Mouse (Mus musculus) limb, embryonic 13.5 days (tissue): ENCODE data around the gene Gm21992. TPM values are rescaled to one million over a fixed set of nuclear protein-coding genes. Genes with fewer than 3 reads are reported as not detected.
"Not testable (repeated sequence)": the region's sequence is repeated elsewhere in the genome, so short reads cannot be mapped to it uniquely, and the experiment has no call there.

ENCODE experiments used
- ATAC-seq: fragments of 200-750 bp; cut with Nextera tagmentation; 2 replicates; pipeline ENCODE4 v1.8.0; 2017; ENCODE audit warnings: low read depth, moderate number of reproducible peaks, moderate TSS enrichment; ENCODE audit not compliant: low FRiP score
- H3K27ac ChIP-seq: fragments of 300-500 bp; sonication (generic); 2 replicates; pipeline ENCODE4 v1.5.1; 2015; ENCODE audit warnings: inconsistent platforms, mild to moderate bottlenecking, moderate library complexity
- H3K27me3 ChIP-seq: fragments of 300-500 bp; sonication (generic); 2 replicates; pipeline ENCODE4 v1.6.1; 2015; ENCODE audit warnings: mild to moderate bottlenecking, inconsistent platforms
- H3K36me3 ChIP-seq: fragments of 300-500 bp; sonication (generic); 2 replicates; pipeline ENCODE4 v1.6.1; 2015; ENCODE audit warnings: inconsistent platforms, mild to moderate bottlenecking, moderate library complexity
- H3K4me1 ChIP-seq: fragments of 300-500 bp; sonication (generic); 2 replicates; pipeline ENCODE4 v1.6.1; 2015; ENCODE audit warnings: inconsistent platforms
- H3K4me2 ChIP-seq: fragments of 300-500 bp; sonication (generic); replicated peaks from 2 replicates; pipeline ENCODE4 v1.6.1; 2015; ENCODE audit warnings: inconsistent platforms, mild to moderate bottlenecking, moderate library complexity
- H3K4me3 ChIP-seq: fragments of 300-500 bp; sonication (generic); 2 replicates; pipeline ENCODE4 v1.5.1; 2015; ENCODE audit warnings: moderate library complexity, mild to moderate bottlenecking, inconsistent platforms
- H3K9ac ChIP-seq: fragments of 300-500 bp; sonication (generic); 2 replicates; pipeline ENCODE4 v1.6.1; 2015; ENCODE audit warnings: mild to moderate bottlenecking, inconsistent platforms
- H3K9me3 ChIP-seq: fragments of 300-500 bp; sonication (generic); 2 replicates; pipeline ENCODE4 v1.6.1; 2016; ENCODE audit warnings: inconsistent platforms
- WGBS: fragments of 180-500 bp; shearing (Covaris S2); methylation state at CpG from one replicate; pipeline ENCODE4 v1.1.7; 2015; 5-methylcytosine and 5-hydroxymethylcytosine counted together
- polyA plus RNA-seq: library from polyadenylated mRNA; unstranded; fragments of >200 nt; fragmentation: Nextera tagmentation; extraction: Ambion mirVana; gene quantifications from 2 replicates; pipeline ENCODE4 v1.2.1, GENCODE M21; 2015

Gm21992 gene
- polyA plus RNA-seq, 1 experiment from 2014 or later: 48.8 TPM

DNA sequence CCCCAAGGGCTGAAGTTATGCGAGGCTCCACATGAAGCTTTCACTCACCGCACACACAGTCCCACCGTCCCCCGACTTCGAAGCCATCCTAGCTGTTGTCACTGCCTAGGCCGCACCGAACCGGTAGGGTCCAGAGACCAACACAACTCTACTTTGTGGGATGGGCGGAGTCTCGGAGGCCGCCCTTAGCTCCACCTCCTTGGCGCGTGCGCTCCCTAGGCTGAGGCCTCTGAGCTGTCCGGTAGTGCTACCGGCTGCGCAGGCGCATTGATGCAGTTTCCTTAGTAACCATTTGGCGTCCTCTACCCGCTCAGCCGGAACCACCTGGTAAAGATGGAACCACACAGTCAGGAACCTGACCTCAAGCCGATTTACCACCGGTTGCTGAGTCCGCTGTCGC, 27.7 kb upstream of the Gm21992 start, which contains the start of the genes Ccs and Ccdc87:
TSS of gene Ccs (minus strand) at position 184 of the 400 bp plus-strand sequence.
TSS of gene Ccdc87 (plus strand) at position 218 of the 400 bp plus-strand sequence.
- H3K9me3 ChIP-seq: no peaks in the 10 kb centered on the region
- H3K36me3 ChIP-seq: no peaks in the 10 kb centered on the region; the same call in 1 of the 2 replicates
- under 1% methylated on average over 25 of the region's 25 CpGs for WGBS
- H3K4me1 ChIP-seq: peaks cover 19% of the 10 kb centered on the region
- peak within 1 kb of the TSS; percentile 96 for H3K4me2 ChIP-seq
- peaks cover 35% of the 10 kb centered on the region for H3K27me3 ChIP-seq
- H3K9ac ChIP-seq: peak within 1 kb of the TSS; percentile 74
- no peak within 1 kb of the TSS for H3K27ac ChIP-seq
- peak; percentile 99 for ATAC-seq
- H3K4me3 ChIP-seq: peak within 1 kb of the TSS; percentile 54

DNA sequence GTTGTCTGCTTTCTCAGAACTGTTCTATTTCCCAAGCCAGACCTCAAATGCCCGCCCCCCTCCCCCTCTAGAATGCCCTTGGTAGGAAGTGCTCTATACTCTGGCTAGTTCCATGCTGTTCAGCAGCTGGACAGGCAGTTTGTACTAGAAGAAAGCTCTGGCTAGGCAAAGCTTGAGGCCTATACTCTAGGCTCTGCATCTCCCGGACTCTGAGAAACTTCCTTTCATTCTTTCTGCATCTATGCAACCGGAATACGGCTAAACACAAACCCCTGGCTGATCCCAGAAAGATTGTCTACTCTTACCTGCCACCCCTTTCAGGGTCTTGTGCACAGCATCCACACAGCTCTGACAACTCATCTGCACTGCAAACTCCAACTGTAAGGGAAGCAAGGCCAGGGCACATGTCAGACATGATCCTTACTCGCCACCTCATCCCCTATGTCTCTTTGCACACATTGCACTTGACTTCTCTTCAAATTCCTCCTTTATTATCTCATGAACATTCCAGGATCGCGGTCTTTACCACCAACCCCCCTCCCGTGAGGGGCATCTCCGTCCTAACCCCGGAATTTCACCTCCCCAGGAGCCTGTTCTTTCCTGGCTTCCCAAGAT, 27.2 kb upstream of the Gm21992 start:
- no peak; the same call in 1 of the 2 replicates for ATAC-seq
- no peak overlapping the region for H3K27ac ChIP-seq
- H3K4me3 ChIP-seq: peak overlapping the region; percentile 54
- WGBS: 32% methylated on average over 10 of the region's 10 CpGs
- peaks cover 19% of the 10 kb centered on the region for H3K4me1 ChIP-seq
- peaks cover 35% of the 10 kb centered on the region for H3K27me3 ChIP-seq
- no peaks in the 10 kb centered on the region for H3K9me3 ChIP-seq
- no peaks in the 10 kb centered on the region; the same call in 1 of the 2 replicates for H3K36me3 ChIP-seq
- peak overlapping the region; percentile 74 for H3K9ac ChIP-seq
- peak overlapping the region; percentile 96 for H3K4me2 ChIP-seq

DNA sequence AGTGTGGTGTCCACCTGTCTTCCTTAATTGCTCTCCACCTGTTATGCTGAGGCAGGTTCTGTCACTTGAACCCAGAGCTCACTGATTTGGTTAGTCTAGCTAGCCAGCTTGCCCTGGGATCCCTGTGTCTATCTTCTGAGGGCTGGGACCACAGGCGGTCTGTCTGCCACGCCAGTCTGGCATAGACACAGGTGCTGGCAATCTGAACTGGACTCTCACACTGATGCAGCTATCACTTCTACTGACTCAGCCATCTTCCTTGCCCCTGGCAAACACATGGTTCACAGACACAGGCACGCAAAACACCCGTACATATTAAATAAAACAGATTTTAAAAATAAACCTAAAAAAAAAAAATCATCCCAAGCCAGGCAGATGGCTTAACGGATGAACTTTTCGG, 25.6 kb upstream of the Gm21992 start:
- peaks cover 26% of the 10 kb centered on the region for H3K27me3 ChIP-seq
- WGBS: 91% methylated on average over 6 of the region's 6 CpGs
- H3K9me3 ChIP-seq: no peaks in the 10 kb centered on the region
- H3K4me2 ChIP-seq: no peak overlapping the region
- H3K4me1 ChIP-seq: peaks cover 19% of the 10 kb centered on the region
- no peak overlapping the region for H3K27ac ChIP-seq
- no peak overlapping the region for H3K4me3 ChIP-seq
- no peak for ATAC-seq
- H3K9ac ChIP-seq: no peak overlapping the region
- peaks cover 16% of the 10 kb centered on the region for H3K36me3 ChIP-seq

DNA sequence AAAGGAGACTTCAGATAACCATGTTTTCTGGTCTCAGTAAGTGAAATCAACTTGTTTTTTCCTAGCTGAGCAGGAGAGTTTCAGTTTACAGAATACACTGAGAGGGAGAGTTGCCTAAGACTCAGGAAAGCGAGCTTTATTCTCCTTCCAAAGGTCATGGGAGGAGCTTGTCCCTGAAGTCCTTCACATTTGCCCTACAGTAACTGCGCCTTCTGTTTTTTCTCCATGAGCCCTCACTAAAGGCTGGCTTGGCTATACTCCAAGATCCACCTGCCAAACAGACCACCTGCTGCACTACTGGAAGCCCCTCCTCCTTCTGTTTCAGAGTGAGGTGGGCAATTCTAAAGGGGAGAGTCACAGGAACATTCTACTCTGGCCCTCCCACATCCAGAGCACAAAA, 24.7 kb upstream of the Gm21992 start:
- Histone ChIP-seq H3K4me2 (no peak overlapping the region), H3K4me3 (no peak overlapping the region), H3K27ac (no peak overlapping the region), H3K9me3 (no peaks in the 10 kb centered on the region), H3K4me1 (peaks cover 19% of the 10 kb centered on the region), H3K9ac (no peak overlapping the region), H3K27me3 (peaks cover 17% of the 10 kb centered on the region), H3K36me3 (peaks cover 22% of the 10 kb centered on the region)
- 78% methylated on average over 2 of the region's 2 CpGs for WGBS
- ATAC-seq: no peak

DNA sequence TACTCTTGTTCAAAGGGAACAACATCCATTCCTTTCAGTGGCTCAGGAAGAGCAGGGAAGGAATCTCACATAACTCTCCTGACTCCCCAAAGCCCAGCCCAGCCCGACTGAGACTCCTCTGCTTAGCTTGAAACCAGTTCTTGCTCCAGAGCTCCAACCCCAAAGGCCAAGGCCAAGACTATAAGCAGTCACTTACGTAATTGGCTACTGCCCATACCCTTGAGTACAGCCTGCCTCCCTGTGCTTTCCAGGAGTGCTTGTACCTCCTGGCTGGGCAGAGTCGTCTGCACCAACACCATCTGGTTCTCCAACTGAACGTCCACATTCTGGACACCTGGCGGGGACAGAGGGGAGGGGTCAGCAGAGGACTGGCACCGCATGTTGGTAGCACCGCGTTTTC, 22.6 kb upstream of the Gm21992 start:
- no peak for ATAC-seq
- H3K9ac ChIP-seq: no peak overlapping the region
- no peak overlapping the region for H3K4me3 ChIP-seq
- H3K4me1 ChIP-seq: peaks cover 14% of the 10 kb centered on the region
- 83% methylated on average over 8 of the region's 8 CpGs for WGBS
- peaks cover 41% of the 10 kb centered on the region for H3K36me3 ChIP-seq
- H3K27ac ChIP-seq: no peak overlapping the region
- no peak overlapping the region for H3K4me2 ChIP-seq
- H3K9me3 ChIP-seq: no peaks in the 10 kb centered on the region
- H3K27me3 ChIP-seq: no peaks in the 10 kb centered on the region

DNA sequence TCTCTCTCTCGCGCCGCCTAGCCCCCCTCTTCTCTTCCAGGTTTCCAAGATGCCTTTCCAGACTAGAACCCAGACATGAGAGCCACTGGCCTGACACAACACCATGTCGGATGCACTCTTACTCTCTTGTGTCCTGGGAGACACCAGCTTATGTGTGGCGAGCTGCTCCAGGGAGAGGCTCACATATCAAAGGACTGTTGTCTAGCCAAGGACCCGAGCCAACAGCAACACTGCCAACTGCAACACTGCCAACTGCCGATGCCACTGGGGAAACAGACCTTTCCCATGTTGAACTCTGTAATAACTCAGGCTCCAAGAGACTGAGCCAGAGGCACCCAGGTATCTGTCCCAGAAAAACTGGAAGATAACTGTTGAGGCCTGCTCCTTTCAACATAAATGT, 17.7 kb upstream of the Gm21992 start:
- Histone ChIP-seq H3K27me3 (no peaks in the 10 kb centered on the region), H3K9me3 (no peaks in the 10 kb centered on the region), H3K36me3 (peaks cover 70% of the 10 kb centered on the region)

DNA sequence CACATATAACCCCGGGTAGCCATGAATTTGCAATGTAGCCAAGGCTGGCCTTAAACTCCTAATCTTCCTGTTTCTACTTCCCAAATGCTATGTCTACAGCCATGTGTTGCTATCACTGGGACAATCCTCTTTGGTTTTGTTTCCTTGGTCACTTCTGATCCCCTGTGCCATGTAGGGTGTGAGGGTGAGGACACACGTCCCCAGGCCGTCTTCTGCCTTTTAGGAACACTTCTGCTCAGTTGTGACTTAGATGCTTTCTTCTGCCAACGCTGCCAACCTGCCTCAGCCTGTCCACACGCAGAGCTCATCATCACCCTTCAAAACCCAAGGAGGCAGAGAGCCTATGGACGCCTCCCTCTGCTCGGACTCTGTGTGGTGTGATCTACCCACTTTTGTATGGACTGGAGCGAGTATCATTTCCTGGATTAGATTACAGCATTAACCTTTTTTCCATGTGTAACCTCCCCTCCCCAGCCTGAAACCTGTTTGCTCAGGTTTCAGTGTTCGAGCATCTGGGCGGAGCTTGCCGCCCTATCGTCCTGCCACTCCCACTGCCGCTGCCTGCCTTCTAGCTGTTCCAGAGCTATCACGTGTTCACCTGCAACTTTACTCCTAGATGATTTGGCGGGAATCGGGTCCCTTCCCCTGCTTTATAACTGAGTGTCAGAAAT, 17.2 kb upstream of the Gm21992 start:
- Histone ChIP-seq H3K4me3 (no peak overlapping the region), H3K27ac (no peak overlapping the region), H3K36me3 (peaks cover 72% of the 10 kb centered on the region), H3K4me1 (no peaks in the 10 kb centered on the region), H3K9me3 (no peaks in the 10 kb centered on the region), H3K9ac (no peak overlapping the region), H3K4me2 (no peak overlapping the region), H3K27me3 (no peaks in the 10 kb centered on the region)
- 50% methylated on average over 16 of the region's 16 CpGs for WGBS
- ATAC-seq: no peak

More for the DNA sequence above, 17.7 kb upstream of the Gm21992 start:
- no peak for ATAC-seq
- Histone ChIP-seq H3K27ac (no peak overlapping the region), H3K4me1 (no peaks in the 10 kb centered on the region), H3K9ac (no peak overlapping the region), H3K4me2 (no peak overlapping the region), H3K4me3 (no peak overlapping the region)
- 66% methylated on average over 7 of the region's 7 CpGs for WGBS

DNA sequence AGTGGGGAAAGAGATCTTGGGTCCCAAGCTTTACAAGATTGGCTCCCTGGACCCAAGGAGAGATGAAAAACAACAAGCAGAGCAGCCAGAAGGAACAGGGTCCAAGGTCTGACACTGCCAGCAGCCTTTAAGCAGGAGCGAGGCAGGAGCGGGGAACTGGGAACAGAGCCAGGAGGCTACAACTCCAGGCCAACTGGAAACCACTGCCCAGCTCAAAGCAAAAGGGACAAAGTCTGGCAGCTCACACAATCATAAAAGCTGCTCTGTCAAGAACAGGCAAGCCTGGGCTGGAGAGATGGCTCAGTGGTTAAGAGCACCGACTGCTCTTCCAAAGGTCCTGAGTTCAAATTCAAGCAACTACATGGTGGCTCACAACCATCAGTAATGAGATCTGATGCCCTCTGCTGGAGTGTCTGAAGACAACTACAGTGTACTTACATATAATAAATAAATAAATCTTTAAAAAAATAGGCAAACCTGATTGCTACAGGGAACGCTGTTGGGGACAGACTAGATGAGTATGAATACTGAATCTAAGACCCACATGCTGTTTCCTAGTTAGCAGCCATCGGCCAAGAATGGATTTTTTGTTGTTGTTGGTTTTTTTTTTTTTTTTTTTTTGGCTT, 9.4 kb upstream of the Gm21992 start:
- no peak for ATAC-seq
- no peak overlapping the region for H3K4me2 ChIP-seq

DNA sequence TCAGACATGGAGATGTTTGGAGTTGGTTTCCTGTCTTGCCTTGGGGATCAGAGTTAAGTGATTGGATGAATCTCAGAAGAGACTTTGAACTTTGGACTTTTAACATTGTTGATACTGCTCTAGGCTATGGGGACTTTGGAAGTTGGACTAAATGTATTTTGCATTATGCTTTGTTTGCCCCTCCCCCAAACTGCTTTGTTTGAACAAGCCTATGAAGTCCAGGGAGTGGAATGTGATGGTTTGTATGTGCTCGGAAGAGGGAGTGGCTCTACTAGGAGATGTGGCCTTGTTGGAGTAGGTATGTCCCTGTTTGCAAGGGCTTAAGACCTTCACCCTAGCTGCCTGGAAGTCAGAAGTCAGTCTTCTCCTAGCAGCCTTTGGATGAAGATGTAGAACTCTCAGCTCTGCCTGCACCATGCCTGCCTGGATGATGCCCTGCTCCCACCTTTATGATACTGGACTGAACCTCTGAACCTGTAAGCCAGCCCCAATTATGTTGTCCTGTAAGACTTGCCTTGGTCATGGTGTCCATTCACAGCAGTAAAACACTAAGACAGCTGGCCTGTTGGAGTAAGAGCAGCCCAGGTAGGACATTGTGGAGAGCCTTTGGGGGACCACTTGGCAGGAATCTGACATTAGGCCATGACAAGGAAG, 5.9 kb upstream of the Gm21992 start:
- no peak overlapping the region for H3K4me2 ChIP-seq

More for the DNA sequence above, 9.4 kb upstream of the Gm21992 start:
- Histone ChIP-seq H3K9me3 (0 out of 2 replicates have a peak, but pooled peaks cover under 1% of the 10 kb centered on the region), H3K27me3 (no peaks in the 10 kb centered on the region), H3K4me3 (no peak overlapping the region), H3K9ac (no peak overlapping the region), H3K4me1 (no peaks in the 10 kb centered on the region), H3K36me3 (peaks cover 22% of the 10 kb centered on the region), H3K27ac (no peak overlapping the region)
- WGBS: 73% methylated on average over 5 of the region's 5 CpGs

DNA sequence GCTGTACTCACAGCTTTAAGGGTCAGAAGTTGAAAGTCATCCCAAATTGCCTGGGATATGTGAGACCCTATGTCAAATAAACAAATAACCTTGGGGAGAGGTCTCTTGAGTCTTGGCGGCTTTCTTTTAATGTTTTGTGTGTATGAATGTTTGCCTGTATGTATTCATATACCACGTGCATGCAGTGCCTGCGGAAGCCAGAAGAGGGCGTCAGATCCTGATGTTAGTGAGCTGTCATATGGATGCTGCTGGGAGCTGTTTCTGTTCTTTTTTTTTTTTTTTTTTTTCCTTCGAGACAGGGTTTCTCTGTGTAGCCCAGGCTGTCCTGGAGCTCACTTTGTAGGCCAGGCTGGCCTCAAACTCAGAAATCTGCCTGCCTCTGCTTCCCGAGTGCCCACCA, 1.6 kb upstream of the Gm21992 start:
- Histone ChIP-seq H3K9me3 (0 out of 2 replicates have a peak, but pooled peaks cover 5% of the 10 kb centered on the region), H3K4me2 (no peak overlapping the region), H3K36me3 (no peaks in the 10 kb centered on the region), H3K9ac (no peak overlapping the region), H3K27ac (no peak overlapping the region), H3K4me1 (peaks cover 19% of the 10 kb centered on the region), H3K4me3 (no peak overlapping the region), H3K27me3 (no peaks in the 10 kb centered on the region)
- WGBS: 77% methylated on average over 6 of the region's 6 CpGs
- ATAC-seq: no peak

More for the DNA sequence above, 5.9 kb upstream of the Gm21992 start:
- ATAC-seq: no peak
- no peaks in the 10 kb centered on the region for H3K36me3 ChIP-seq
- H3K27me3 ChIP-seq: no peaks in the 10 kb centered on the region
- no peak overlapping the region for H3K4me3 ChIP-seq
- 75% methylated on average over 1 of the region's 1 CpGs for WGBS
- H3K4me1 ChIP-seq: 0 out of 2 replicates have a peak, but pooled peaks cover 1% of the 10 kb centered on the region
- H3K27ac ChIP-seq: no peak overlapping the region
- H3K9me3 ChIP-seq: 0 out of 2 replicates have a peak, but pooled peaks cover 5% of the 10 kb centered on the region
- H3K9ac ChIP-seq: no peak overlapping the region

DNA sequence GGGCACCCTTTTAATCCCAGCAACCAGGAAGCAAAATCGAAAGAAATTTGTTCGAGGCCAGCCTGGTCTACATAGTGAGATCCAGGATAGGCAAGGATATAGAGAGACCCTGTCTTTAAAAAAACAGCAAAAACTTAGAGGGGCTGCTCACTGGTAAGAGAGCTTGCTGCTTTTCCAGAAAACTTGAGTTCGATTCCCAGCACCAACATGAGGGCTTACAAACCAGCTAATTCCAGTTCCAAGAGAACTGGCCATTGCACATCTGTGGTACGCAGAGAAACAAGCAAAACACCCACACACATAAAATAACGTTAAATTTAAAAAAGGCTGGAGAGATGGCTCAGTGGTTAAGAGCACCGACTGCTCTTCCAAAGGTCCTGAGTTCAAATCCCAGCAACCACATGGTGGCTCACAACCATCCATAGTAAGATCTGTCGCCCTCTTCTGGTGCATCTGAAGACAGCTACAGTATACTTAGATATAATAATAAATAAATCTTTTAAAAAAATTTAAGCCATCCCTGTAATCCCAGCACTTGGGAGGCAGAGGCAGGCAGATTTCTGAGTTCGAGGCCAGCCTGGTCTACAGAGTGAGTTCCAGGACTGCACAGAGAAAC, 1.0 kb upstream of the Gm21992 start:
- H3K9me3 ChIP-seq, H3K27me3 ChIP-seq, ATAC-seq, H3K36me3 ChIP-seq: not testable (repeated sequence)
- H3K27ac ChIP-seq: peak overlapping the region; percentile 93
- H3K4me1 ChIP-seq: peaks cover 21% of the 10 kb centered on the region
- peak overlapping the region; percentile 60 for H3K4me2 ChIP-seq
- peak overlapping the region; percentile 84 for H3K9ac ChIP-seq
- peak overlapping the region; percentile 89 for H3K4me3 ChIP-seq
- 78% methylated on average over 8 of the region's 8 CpGs for WGBS
